Mouse (Mus musculus) urinary bladder, adult 18-20 months (tissue): ENCODE measurements at regions not wholly inside any gene's neighbourhood (a gene's known extent, or its start where the extent isn't known, plus 50 kb on each side); places are given as distances from the start of the nearest gene placed in this dataset.
"Not testable (repeated sequence)": the region's sequence is repeated elsewhere in the genome, so short reads cannot be mapped to it uniquely, and the experiment has no call there.

ENCODE experiments used
- DNase-seq, 2 experiments: peaks; one replicate each; pipeline ENCODE4 v3.0.0; 2022; ENCODE audit warnings: low spot score in 2 of 2, mixed read lengths in 2 of 2

- no peak for DNase-seq
These were observed 1909.6 kb upstream of the 5930422O12Rik start for GRCm38 (mm10) chr8:31518903-31519302.

- DNase-seq: peak; percentile 4 to 11
These were observed 1907.5 kb upstream of the 5930422O12Rik start for GRCm38 (mm10) chr8:31520991-31521448.

GRCm38 (mm10) chr8:31525071-31525470 lies 1903.4 kb upstream of the 5930422O12Rik start:
- no peak for DNase-seq

DNA sequence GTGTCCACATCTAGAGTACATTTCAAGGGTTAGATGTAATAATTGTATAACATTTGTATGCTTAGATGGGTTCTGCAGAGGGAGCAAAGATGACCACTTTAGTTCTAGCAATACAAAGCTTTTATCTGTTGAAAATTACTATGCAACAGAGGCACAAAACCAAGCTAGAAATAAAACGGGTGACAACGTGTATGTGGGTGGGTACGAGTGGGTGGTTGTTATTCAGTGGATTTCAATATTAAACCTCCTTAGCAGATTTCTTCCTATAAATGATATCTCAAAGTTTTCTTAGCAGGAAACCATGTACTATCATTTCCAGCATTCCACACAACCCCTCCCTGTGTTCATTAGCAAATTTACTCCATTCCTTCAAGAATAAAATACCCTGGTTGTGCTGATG lies 1889.3 kb upstream of the 5930422O12Rik start:
- DNase-seq: no peak

GRCm38 (mm10) chr8:31541646-31542045 lies 1886.9 kb upstream of the 5930422O12Rik start:
- no peak for DNase-seq

DNA sequence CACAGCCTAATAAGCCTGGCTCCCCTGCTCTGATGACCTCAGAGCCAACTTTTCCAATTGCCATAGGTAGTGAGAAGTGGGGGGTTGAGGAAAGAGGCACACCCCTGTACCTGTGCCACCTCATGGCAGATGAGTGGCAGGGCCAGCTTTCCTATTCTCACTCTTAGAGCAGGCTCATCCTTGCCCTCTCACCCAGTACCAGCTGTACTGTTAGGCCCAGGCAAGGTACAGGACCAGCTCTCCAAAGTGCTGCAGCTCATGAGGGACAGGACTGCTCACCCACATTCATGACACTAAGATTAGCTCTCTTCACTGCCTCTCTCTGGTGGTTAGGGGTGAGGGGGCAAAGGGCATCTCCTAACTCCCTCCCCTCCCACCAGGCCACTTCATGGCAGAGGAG lies 1854.4 kb upstream of the 5930422O12Rik start:
- no peak for DNase-seq

- no peak for DNase-seq
These were observed 1852.4 kb upstream of the 5930422O12Rik start for GRCm38 (mm10) chr8:31576129-31576528.

- no peak for DNase-seq
These were observed 1843.8 kb upstream of the 5930422O12Rik start for GRCm38 (mm10) chr8:31584661-31585060.

- no peak for DNase-seq
These were observed 1829.0 kb upstream of the 5930422O12Rik start for GRCm38 (mm10) chr8:31599536-31599935.

DNA sequence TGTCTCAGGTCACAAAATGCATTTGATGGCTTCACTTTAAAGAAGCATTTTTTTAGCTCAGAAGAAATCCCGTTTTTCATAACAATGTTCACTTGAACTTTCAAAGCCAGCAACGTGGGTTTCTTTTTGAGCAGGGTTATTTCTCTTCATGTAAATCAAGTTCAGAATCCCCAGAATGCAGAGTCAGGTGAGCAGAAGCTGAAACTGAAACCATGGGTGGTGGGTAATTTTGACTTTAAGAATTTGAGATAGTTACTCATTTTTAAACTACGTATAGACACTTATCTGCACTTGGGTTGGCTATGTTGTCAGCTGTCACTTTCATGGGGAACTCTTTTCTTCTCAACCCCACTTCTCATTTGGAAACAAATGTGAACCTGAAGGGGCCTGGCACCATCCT lies 1827.5 kb upstream of the 5930422O12Rik start:
- no peak for DNase-seq

- DNase-seq: no peak
These were observed 1812.0 kb upstream of the 5930422O12Rik start for GRCm38 (mm10) chr8:31616501-31616900.

- DNase-seq: no peak
These were observed 1800.8 kb upstream of the 5930422O12Rik start for GRCm38 (mm10) chr8:31627708-31628107.

DNA sequence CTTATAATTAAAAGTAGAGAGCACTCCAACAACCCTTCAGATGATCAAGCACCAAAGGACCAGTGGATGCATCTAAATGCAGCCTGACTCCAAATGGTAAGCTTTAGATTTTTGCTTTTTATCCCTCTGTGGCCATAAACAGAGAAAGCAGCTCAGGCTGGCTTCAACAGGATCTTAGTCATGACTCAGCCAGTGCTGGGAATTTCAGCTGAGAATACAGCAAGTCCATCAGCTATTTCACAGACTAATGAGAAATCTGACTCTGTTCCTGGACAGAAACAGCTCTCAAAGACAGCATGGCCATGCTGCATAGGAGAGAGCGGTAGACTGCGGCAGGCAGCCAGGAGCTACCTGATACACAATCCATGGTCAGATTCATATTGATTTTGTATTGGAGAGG lies 1800.4 kb upstream of the 5930422O12Rik start:
- DNase-seq: no peak

DNA sequence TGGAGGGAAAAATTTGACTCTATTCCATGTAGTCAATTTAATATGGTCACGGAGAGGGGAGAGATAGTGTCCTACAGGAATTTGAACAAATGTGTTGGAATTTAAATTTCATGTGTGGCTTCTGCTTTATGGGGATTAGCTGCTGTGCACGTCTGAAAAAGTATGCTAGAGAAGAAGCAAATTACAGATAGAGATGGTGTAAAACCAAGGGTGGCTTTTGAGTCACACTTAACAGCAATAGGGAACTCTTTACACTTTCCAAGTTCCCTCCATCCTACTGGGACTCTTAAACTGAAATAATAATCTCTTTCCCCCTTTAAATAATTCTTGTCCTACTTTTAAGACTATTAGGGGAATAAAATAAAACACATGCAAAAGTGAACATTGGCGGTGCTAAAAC lies 1790.1 kb upstream of the 5930422O12Rik start:
- no peak for DNase-seq

DNA sequence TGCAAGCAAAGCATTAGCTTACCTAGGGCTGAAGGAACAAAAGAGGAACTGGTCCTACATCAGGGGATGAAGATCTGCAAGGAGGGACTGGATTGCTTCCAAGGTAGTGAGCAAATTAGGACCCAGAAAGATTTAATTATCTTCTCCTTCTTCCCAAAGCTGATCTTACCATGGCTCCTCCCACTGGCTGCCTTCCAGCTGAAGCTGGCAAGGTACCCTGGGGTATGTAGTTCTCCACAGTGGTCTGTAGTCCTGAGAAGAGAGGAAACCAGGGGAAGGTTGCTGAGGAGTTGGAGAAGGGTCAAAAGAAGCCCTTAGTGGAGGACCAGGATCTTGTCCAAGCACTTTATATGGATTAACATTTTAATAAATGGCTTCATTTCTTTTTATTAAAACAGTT lies 1764.8 kb upstream of the 5930422O12Rik start:
- DNase-seq: no peak

DNA sequence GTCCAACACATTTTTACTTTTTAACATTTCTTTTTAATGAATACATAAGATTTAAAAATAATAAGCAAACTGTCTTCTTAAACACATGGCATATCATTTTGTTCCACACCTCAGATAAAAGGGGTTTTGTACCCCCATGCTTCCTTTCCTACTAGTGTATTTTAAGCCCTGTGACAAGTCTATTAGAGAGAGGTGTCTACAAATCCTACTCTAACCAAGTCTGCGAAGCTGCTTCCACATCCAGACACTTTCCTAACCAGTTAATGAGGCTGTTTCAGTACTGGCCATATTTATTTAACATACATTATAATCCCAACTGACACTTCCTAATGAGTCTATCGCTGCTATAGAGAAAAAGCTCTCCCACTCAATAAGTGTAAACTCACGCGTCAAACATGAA lies 1763.0 kb upstream of the 5930422O12Rik start:
- DNase-seq: no peak

GRCm38 (mm10) chr8:31704168-31704567 lies 1724.3 kb upstream of the 5930422O12Rik start:
- DNase-seq: no peak

DNA sequence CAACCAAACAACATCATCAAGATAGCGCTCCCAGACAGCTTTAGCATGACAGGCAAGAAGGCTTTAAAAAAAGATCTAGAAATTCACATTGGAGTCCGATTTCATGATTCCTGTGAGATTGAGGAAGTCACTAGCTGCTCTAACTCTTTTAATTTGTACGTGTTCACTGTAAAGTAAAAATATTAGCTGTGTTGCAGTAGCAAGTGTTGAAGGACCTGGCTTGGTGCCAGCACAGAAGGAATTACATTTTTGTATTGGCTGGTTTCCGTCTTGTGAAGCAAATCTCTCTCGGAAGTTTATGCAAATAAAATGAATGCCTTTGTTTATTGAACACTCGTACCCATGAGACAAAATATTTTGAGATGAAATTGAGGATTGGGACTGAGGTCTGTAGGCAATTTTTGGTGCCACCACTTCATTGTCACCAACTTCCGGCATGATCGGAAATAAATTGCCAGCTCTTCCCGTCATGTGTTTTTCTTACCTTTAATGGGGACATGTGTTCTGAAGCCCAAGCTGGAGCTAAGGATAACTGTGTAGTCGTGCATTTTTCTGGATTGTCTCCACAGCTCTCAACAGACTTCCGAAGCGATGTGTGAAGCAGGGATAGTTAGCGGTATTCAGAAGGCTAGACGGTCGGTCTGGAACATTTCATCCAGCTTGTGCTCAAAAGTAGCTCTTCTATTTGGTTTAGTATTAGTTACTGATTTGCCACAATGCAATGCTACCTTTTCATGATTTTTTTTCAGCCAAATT lies 1715.0 kb upstream of the 5930422O12Rik start:
- DNase-seq: no peak

GRCm38 (mm10) chr8:31714077-31714458 lies 1714.4 kb upstream of the 5930422O12Rik start:
- no peak for DNase-seq

DNA sequence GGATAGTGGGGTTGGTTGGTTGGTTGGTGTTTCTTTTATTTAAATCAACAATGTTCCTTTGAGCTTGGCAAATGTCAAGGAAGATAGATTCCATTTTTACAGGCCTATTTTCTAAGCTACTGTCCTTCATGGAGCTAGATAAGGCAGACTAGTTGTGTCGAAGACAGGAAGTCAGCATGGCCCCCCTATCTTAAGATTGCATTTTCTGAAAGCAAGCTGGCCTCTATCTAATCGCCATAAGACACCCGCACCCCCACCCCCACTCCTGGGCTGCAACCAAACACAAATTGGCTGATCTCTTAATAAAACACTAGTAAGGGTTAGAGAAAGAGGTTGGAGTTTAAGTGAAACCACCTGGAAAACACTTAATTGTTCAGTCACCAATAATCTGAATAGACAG lies 1708.5 kb upstream of the 5930422O12Rik start:
- DNase-seq: no peak

GRCm38 (mm10) chr8:31720585-31720984 lies 1707.9 kb upstream of the 5930422O12Rik start:
- DNase-seq: peak in 1 of 2 experiments; percentile 6

GRCm38 (mm10) chr8:31725430-31725829 lies 1703.1 kb upstream of the 5930422O12Rik start:
- no peak for DNase-seq

GRCm38 (mm10) chr8:31735610-31736009 lies 1692.9 kb upstream of the 5930422O12Rik start:
- no peak for DNase-seq

DNA sequence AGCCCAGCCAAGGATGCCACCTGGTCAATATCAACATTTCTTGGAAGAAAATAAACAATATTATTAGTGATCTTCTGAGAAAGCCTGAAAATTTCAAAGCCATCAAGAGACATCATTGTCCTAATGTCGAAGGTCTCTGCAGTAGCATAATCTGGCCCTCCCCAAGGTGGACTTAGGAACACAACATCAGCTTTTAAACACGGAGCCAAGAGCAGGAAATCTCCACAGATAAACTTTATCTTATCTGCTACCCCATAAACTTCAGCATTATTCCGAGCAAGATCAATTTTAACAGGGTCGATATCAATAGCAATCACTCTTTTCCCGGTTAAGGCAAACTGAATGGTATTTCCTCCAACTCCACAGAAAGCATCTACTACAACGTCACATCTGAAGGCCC lies 1691.2 kb upstream of the 5930422O12Rik start:
- not testable (repeated sequence) for DNase-seq
